Mouse (Mus musculus) naive thymus-derived CD4-positive, alpha-beta T cell, adult 2 months (primary cell): ENCODE measurements around the gene Thsd1.

ENCODE experiments used
- DNase-seq: peaks from one replicate; pipeline ENCODE4 v3.0.0-alpha.2; 2011; ENCODE audit warnings: low read depth

Gene Thsd1

GRCm38 (mm10) chr8:22227061-22227877, at the start of gene Thsd1:
Thsd1 (plus strand) TSS chr8:22227313.
- DNase-seq = peak; percentile 36

DNA sequence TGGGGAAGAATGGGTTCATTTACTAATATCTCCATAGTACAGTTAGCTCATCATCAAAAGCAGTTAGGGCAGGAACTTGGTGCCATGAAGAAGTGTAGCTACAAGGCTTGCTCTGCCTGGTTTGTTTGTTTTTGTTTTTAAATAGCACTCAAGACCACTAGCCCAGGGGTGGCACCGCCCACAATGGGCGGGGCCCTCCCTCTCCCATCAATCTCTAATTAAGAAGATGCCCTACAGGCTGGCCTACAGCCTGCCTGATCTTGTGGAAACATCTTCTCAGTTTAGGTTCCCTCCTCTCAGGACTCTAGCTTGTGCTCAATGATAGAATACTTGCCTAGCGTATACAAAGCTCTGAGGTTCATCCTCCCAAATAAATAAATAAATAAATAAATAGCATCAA, 42.2 kb upstream of the Thsd1 start:
- DNase-seq = peak; percentile 41

DNA sequence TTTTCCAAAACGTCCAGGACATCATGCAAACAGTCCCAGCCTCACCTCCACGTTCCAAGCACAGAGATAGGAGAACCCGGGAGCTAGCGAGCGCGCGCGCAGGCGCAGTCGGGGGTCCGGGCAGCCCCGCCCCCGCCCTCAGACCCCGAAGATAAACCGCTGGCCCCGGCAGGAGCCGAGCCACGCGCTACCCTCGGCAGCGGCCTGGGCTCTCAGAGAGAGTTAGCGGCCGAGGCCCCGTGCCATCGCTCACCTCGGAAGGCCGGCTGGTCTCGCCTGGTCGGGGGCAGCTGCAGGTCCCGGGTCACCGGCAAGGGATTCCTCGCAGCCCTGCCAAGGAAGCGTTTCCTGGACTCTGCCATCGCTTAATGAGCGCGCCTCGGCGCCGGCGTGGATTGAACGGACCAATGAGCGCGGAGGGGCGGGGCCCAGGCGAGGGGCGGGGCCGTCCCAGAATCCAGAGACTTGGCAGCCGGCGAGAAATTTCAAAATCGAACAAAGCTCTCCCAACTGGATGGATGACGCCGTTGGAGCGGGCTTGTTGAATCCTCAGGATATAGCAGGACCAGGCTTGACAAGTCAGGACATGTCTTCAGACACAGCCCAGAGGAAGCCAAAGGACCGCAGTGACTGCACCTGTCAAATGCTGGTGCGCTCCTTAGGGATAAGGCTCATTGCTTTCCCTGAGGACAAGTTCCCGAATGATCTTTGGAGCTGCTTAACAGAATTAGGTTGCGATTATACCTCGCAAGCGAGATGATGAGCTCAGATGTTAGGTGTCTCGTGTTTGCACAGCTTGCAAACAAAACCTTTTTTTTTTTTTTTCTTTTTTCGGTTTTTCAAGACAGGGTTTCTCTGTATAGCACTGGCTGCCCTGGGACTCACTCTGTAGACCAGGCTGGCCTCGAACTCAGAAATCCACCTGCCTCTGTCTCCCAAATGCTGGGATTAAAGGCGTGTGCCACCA, 41.4 kb upstream of the Thsd1 start, which contains the start of gene Ckap2:
Ckap2 (minus strand) TSS at position 389 of the 967 bp plus-strand sequence.
- DNase-seq = peak; percentile 79

GRCm38 (mm10) chr8:22192660-22193431, 34.3 kb upstream of the Thsd1 start, which contains the start of gene Vps36:
Vps36 (plus strand) TSS chr8:22192809.
- peak; percentile 92 for DNase-seq

DNA sequence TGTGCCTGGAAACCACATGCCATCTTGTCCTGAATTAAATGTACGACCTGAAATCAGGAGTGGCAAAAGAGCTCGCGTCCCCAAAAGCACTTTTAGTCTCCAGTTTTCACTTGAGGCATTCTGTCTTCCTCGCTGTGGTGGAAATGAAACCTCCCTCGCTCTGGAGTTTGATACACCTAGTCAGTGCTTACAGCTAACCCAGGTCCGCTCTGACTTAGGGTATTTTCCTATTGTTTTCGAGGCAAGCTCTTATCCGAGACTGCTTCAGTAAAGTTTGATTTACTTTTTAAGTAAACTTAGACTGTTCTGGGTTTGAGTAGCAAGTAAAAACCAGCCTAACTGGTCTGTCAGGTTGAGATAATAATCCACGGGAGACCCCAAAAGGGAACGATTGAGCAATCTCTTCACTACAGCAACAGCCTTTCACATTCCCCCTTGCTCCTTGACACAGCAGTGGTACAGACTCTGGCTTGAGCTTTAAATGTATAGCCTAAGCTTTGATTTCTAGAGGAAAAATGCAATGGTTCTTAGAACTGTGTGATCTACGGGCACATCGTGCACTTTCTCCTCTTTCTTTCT, 33.6 kb upstream of the Thsd1 start:
- DNase-seq = peak; percentile 68

GRCm38 (mm10) chr8:22197914-22198313, 29.2 kb upstream of the Thsd1 start:
- no peak for DNase-seq

DNA sequence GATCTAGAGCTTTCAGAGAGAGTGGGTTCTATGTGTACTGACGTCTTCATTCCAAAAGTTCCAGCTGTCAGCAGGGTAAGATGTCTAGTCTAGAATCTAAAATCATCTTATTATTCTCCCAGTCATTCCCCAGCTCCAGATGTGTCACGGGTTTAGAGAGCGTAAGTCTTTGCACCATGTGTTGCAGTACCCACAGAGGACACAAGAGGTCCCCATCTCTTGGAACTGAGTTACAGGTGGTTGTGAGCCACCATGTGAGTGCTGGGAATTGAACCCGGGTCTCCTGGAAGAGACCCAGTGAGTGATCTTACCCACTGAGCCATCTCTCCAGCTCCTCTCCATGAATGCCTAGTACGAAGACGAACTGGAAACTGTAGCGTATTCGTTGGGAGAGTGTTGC, 27.6 kb upstream of the Thsd1 start:
- peak; percentile 32 for DNase-seq

- DNase-seq = no peak
Measured at GRCm38 (mm10) chr8:22207535-22207934, 19.6 kb upstream of the Thsd1 start.

- no peak for DNase-seq
Measured at GRCm38 (mm10) chr8:22209012-22209411, 18.1 kb upstream of the Thsd1 start.

- no peak for DNase-seq
Measured at GRCm38 (mm10) chr8:22214826-22215225, 12.3 kb upstream of the Thsd1 start.

DNA sequence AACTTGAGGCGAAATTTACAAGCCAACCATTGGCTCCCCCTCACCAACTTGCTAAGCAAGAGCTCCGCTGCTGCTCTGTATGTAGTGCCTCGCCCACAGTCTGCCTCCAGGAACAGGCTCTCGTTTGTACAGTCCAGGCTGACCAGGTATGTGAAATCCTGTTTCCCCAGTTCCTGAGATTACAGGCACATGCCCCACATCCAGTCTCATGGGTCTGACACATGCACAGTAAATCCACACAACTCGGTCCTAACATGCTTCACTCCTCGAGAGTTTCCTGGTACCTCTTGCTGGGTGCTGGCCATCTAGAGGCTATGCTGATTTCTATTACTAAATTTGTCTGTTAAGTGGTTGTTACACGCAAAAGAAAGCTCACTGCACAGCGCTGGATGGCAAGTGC, 752 bp upstream of the Thsd1 start:
- no peak for DNase-seq

DNA sequence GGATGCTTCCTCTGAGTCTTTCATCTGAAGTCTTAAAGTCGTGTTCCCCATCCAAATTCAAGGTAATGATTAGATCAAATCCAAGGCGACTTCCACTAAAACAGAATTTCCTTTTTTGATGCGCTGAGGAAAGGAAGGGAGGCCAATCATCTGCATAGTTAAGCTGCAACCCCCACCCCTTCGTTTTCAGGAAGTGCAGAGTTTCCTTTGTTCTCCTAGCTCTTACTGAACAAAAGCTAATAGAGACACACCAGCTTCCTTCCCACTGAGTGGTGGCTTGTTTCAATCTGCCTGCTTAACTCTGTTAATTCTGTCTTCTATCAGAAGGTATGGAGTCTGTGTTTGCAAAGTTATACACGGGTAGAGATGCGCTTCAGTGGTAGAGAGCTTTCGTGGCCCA, 1.5 kb downstream of the Thsd1 start:
- peak; percentile 40 for DNase-seq

DNA sequence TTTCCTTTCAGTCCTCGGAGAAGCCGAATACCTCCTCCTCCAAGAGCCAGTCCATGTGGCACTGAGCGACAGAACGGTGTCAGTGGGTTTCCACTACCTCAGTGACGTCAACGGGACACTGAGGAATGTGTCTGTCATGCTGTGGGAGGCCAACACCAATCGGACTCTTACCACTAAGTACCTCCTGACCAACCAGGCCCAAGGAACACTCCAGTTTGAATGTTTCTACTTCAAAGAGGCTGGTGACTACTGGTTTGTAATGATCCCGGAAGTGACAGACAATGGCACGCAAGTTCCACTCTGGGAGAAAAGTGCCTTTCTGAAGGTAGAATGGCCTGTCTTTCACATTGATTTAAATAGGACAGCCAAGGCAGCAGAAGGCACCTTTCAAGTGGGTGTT, 15.9 kb downstream of the Thsd1 start:
- no peak for DNase-seq

- no peak for DNase-seq
Measured at GRCm38 (mm10) chr8:22245663-22246062, 18.6 kb downstream of the Thsd1 start.

DNA sequence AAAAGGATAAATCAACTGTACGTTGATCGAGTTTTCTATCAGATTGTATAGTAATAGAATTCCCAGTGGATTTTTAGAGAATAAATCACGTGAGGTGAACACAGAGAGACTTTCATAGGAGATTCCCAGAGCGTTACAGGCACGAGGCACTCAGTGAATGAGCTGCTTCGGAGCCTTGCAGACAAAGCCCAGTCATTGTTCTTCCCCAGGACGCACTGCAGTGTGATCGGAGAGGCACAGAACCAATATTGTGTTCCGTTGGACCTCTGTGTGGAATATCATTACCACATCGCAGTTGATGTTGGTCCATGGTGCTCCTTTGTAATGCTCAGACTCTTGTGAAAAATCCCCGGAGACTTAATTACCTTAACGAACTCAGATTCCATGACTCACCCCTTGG, 20.8 kb downstream of the Thsd1 start:
- DNase-seq = no peak

- DNase-seq = no peak
Measured at GRCm38 (mm10) chr8:22249080-22249479, 22.0 kb downstream of the Thsd1 start.

GRCm38 (mm10) chr8:22258946-22259450, 31.9 kb downstream of the Thsd1 start:
- no peak for DNase-seq

- no peak for DNase-seq
Measured at GRCm38 (mm10) chr8:22259531-22259930, 32.4 kb downstream of the Thsd1 start.

- DNase-seq = no peak
Measured at GRCm38 (mm10) chr8:22260091-22260722, 33.1 kb downstream of the Thsd1 start.

- no peak for DNase-seq
Measured at GRCm38 (mm10) chr8:22262267-22262666, 35.2 kb downstream of the Thsd1 start.

DNA sequence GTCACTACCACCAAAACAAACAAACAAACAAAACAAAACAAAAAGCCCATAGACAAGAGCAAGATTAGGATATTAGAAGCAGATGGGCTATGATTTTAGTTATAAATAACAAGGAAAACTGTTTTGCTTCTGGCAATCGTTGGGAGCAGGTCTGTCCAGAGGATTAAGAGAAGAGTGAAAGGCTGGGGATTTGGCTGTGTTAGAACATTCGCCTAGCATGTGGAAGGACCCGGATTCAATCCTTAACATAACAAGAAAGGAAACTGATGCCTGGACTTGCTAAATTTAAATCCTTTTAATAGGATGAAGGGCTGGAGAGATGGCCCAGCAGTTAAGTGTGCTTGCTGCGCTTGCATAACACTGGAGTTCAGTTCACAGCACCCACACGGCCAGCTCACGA, 37.2 kb downstream of the Thsd1 start:
- DNase-seq = no peak
